Mouse (Mus musculus) megakaryocyte-erythroid progenitor cell, adult 5 weeks (primary cell): ENCODE measurements around the gene Gmpr. TPM values are rescaled to one million over a fixed set of nuclear protein-coding genes. Genes with fewer than 3 reads are reported as not detected.

ENCODE experiments used
- polyA plus RNA-seq: library from polyadenylated mRNA; stranded (reverse); fragments of >175 nt; gene quantifications from 2 replicates; pipeline ENCODE4 v1.2.3, GENCODE M21; 2012

The Gmpr gene
- 53.5 and 56.7 TPM in 2 replicates for polyA plus RNA-seq

DNA sequence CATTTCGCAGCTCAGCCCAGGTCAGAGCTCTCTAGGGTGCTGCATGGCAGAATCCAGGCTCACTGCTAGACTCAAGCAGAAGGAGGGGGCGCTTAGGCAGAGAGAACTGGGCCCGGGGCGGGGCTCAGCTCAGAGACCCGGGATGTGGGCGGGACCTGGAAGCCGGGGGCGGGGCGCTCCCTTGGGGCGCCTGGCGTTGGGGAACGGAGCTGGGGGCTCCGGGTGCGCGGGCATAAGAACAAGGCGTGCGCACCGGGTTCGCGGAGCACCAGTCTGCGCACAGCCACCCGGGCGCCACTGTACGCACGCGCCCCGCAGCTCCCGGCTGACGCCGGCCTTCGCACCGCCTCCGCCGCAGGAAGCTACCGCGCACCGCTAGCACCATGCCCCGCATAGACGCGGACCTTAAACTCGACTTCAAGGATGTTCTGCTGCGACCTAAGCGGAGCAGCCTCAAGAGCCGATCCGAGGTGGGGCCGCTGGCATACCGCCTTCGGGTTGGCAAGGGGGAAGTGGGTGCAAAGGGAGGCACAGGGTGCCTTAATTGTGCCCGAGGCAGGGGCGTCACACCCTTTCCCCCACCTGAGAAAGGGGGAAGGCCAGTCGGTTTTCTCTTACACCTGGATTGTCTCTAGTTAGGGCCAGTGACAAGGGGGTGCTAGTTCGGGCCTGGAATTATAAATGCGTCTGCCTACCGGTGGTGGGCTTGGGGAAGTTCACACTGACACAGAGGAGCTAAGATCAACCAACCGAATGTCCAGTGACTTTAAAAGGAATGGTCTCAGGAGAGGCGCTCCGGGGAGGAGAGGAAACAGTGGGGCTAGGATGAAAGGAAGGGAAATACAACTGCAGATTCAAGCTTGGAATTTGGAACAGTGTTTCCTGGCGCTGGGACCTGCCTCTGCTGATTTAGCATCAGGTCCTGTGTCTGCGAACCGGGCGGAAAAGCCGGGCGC lies at the start of gene Gmpr:
TSS of gene Gmpr (plus strand) at position 171 of the 956 bp plus-strand sequence.

Other genes starting within 250 kb of the Gmpr start
- 9.8 and 13.8 TPM in 2 replicates for gene Mylip, start 117.7 kb upstream of the Gmpr start, polyA plus RNA-seq